Mouse (Mus musculus): ENCODE data around the gene Tmem30a. TPM values are rescaled to one million over a fixed set of nuclear protein-coding genes. Genes with fewer than 3 reads are reported as not detected.

Tmem30a gene
- total and polyA plus RNA-seq, 3 experiments: 29.7 to 83.6 (median 42.1) TPM

- Histone ChIP-seq H3K4me3 (replicated peaks in 1 of 3; ENCODE audit: low read depth in 2 of 3, low read length in 2 of 3, poor library complexity in 1 of 3) (no peak overlapping the region), H3K9me3 (replicated peaks; ENCODE audit: low read length) (no peaks in the 10 kb centered on the region), H3K9ac (ENCODE audit: insufficient read depth, low read depth) (no peak overlapping the region), H3K36me3 (replicated peaks in 1 of 2; ENCODE audit: control insufficient read depth in 1 of 2, insufficient read depth in 1 of 2, low read length in 1 of 2) (peaks cover 0 to 6% of the 10 kb centered on the region in 2 experiments), H3K79me2 (replicated peaks; ENCODE audit: control insufficient read depth, extremely low read depth, insufficient read depth, poor library complexity, severe bottlenecking) (peaks cover 28% of the 10 kb centered on the region), H3K27ac (ENCODE audit: insufficient read depth, low read depth) (no peak overlapping the region), H3K4me2 (ENCODE audit: insufficient read depth, low read depth, poor library complexity, severe bottlenecking) (no peak overlapping the region), H3K4me1 (ENCODE audit: control insufficient read depth in 1 of 2, insufficient read depth in 2 of 2) (peaks cover 0 to 31% of the 10 kb centered on the region in 2 experiments; a peak in 3 of 4 replicates), H3K27me3 (replicated peaks) (no peaks in the 10 kb centered on the region)
- TF ChIP-seq SIN3A (IDR thresholded peaks at IDR 0.05; ENCODE audit: low read length): no peak
- no peak for TF ChIP-seq JUN (IDR thresholded peaks at IDR 0.05; ENCODE audit: insufficient read depth, low read depth, low read length)
- TF ChIP-seq USF1 (IDR thresholded peaks at IDR 0.05; ENCODE audit: low read depth, low read length): no peak
- no peak for TF ChIP-seq MXI1 (IDR thresholded peaks at IDR 0.05; ENCODE audit: low read depth, low read length)
- no peak for TF ChIP-seq EP300 (IDR thresholded peaks at IDR 0.05; ENCODE audit: low read length)
- no peak for TF ChIP-seq CHD1 (IDR thresholded peaks at IDR 0.05; ENCODE audit: low read depth, low read length)
- no peak for TF ChIP-seq GABPA (IDR thresholded peaks at IDR 0.05; ENCODE audit: insufficient replicate concordance, low read depth, low read length)
- no peak for TF ChIP-seq CHD2 (IDR thresholded peaks at IDR 0.05; ENCODE audit: low read length)
- no peak for TF ChIP-seq TCF12 (IDR thresholded peaks at IDR 0.05; ENCODE audit: low read depth, low read length)
- no peak for TF ChIP-seq RAD21 (IDR thresholded peaks at IDR 0.05; ENCODE audit: low read depth, low read length)
- TF ChIP-seq UBTF (IDR thresholded peaks at IDR 0.05; ENCODE audit: low read depth, low read length): no peak
- no peak for TF ChIP-seq ZMIZ1 (IDR thresholded peaks at IDR 0.05; ENCODE audit: low read depth, low read length)
- TF ChIP-seq CTCF (conservative IDR thresholded peaks at IDR 0.05 in 1 of 2, IDR thresholded peaks at IDR 0.05 in 1 of 2; ENCODE audit: low read depth in 2 of 2, low read length in 2 of 2): no peak
- TF ChIP-seq TBP (conservative IDR thresholded peaks at IDR 0.05; ENCODE audit: low read depth, low read length): no peak
- no peak for TF ChIP-seq POLR2AphosphoS2 (IDR thresholded peaks at IDR 0.05; ENCODE audit: low read depth, low read length)
- no peak for TF ChIP-seq USF2 (conservative IDR thresholded peaks at IDR 0.05; ENCODE audit: low read depth, low read length)
- TF ChIP-seq ZC3H11A (IDR thresholded peaks at IDR 0.05; ENCODE audit: low read depth, low read length): no peak
- dilution Hi-C loops (cut with MboI; ENCODE audit: extremely low pct_ligation_motif_present, extremely low pct_unique_long_range_greater_than_20kb, low sequenced_read_pairs) (no loop called here), in situ Hi-C loops (cut with MboI; ENCODE audit: low pct_ligation_motif_present, low pct_unique_long_range_greater_than_20kb, low sequenced_read_pairs) (no loop called here)
- DNase-seq (ENCODE audit: extremely low read depth): no peak
Measured at GRCm38 (mm10) chr9:79784934-79785793, 8.1 kb downstream of the Tmem30a start.

GRCm38 (mm10) chr9:79784439-79784838 is 8.9 kb downstream of the Tmem30a start:
- H3K36me3 ChIP-seq (replicated peaks in 1 of 2; ENCODE audit: control insufficient read depth in 1 of 2, insufficient read depth in 1 of 2, low read length in 1 of 2): peaks cover 0 to 9% of the 10 kb centered on the region in 2 experiments
- H3K27me3 ChIP-seq (replicated peaks): no peaks in the 10 kb centered on the region
- no peak overlapping the region for H3K27ac ChIP-seq (ENCODE audit: insufficient read depth, low read depth)
- TF ChIP-seq MAFK (IDR thresholded peaks at IDR 0.05; ENCODE audit: insufficient replicate concordance, low read length) (no peak), RAD21 (IDR thresholded peaks at IDR 0.05; ENCODE audit: low read depth, low read length) (no peak), E2F4 (IDR thresholded peaks at IDR 0.05; ENCODE audit: insufficient replicate concordance, low read depth, low read length) (no peak), ZKSCAN1 (IDR thresholded peaks at IDR 0.05; ENCODE audit: borderline replicate concordance, low read depth, low read length) (no peak), HCFC1 (IDR thresholded peaks at IDR 0.05; ENCODE audit: low read depth, low read length) (no peak), RCOR1 (conservative IDR thresholded peaks at IDR 0.05; ENCODE audit: low read depth, low read length) (no peak)
- H3K9me3 ChIP-seq (replicated peaks; ENCODE audit: low read length): no peaks in the 10 kb centered on the region
- no peak for DNase-seq (ENCODE audit: extremely low read depth)
- no peak overlapping the region for H3K4me2 ChIP-seq (ENCODE audit: insufficient read depth, low read depth, poor library complexity, severe bottlenecking)
- no peak overlapping the region for H3K4me3 ChIP-seq (replicated peaks in 1 of 3; ENCODE audit: low read depth in 2 of 3, low read length in 2 of 3, poor library complexity in 1 of 3)
- H3K79me2 ChIP-seq (replicated peaks; ENCODE audit: control insufficient read depth, extremely low read depth, insufficient read depth, poor library complexity, severe bottlenecking): peaks cover 24% of the 10 kb centered on the region
- dilution Hi-C loops (cut with MboI; ENCODE audit: extremely low pct_ligation_motif_present, extremely low pct_unique_long_range_greater_than_20kb, low sequenced_read_pairs): no loop called here
- no peak overlapping the region for H3K9ac ChIP-seq (ENCODE audit: insufficient read depth, low read depth)
- peaks cover 0 to 26% of the 10 kb centered on the region in 2 experiments; a peak in 2 of 4 replicates for H3K4me1 ChIP-seq (ENCODE audit: control insufficient read depth in 1 of 2, insufficient read depth in 2 of 2)
- in situ Hi-C loops (cut with MboI; ENCODE audit: low pct_ligation_motif_present, low pct_unique_long_range_greater_than_20kb, low sequenced_read_pairs): no loop called here

Data from CH12.LX (cell line).